Mouse (Mus musculus) liver, adult 2 months (tissue): ENCODE results near the gene Auts2. TPM values are rescaled to one million over a fixed set of nuclear protein-coding genes. Genes with fewer than 3 reads are reported as not detected.

Experiments used
- DNase-seq: peaks from one replicate; pipeline ENCODE4 v3.0.0-alpha.2; 2011; ENCODE audit warnings: low read depth, low spot score; ENCODE audit errors: extremely low read depth
- H3K27ac ChIP-seq: fragments of 200-500 bp; replicated peaks from 2 replicates; pipeline ENCODE4 v1.5.1; 2012; ENCODE audit warnings: low read depth, mild to moderate bottlenecking, control low read depth, inconsistent platforms, low read length; ENCODE audit not compliant: insufficient read depth
- H3K27me3 ChIP-seq: fragments of 200-500 bp; 2 replicates; pipeline ENCODE4 v1.6.1; 2012; ENCODE audit warnings: mild to moderate bottlenecking, moderate library complexity, low read length, inconsistent platforms; ENCODE audit not compliant: control insufficient read depth, insufficient read depth
- H3K36me3 ChIP-seq: fragments of 200-500 bp; 2 replicates; pipeline ENCODE4 v1.6.1; 2012; ENCODE audit warnings: low read length, inconsistent platforms; ENCODE audit not compliant: control insufficient read depth, insufficient read depth
- H3K4me1 ChIP-seq: fragments of 200-500 bp; 2 replicates; pipeline ENCODE4 v1.6.1; 2011; ENCODE audit warnings: low read length; ENCODE audit not compliant: control insufficient read depth, insufficient read depth
- H3K4me3 ChIP-seq: fragments of 200-500 bp; 2 replicates; pipeline ENCODE4 v1.5.1; 2011; ENCODE audit warnings: low read depth, mild to moderate bottlenecking, control low read depth, low read length, moderate library complexity; ENCODE audit not compliant: insufficient read depth
- H3K79me2 ChIP-seq: fragments of 200-500 bp; 2 replicates; pipeline ENCODE4 v1.6.1; 2012; ENCODE audit warnings: inconsistent platforms, mild to moderate bottlenecking, low read length, moderate library complexity; ENCODE audit not compliant: control insufficient read depth, insufficient read depth
- H3K9ac ChIP-seq: fragments of 200-500 bp; 2 replicates; pipeline ENCODE4 v1.6.1; 2012; ENCODE audit warnings: low read depth, mild to moderate bottlenecking, control low read depth, inconsistent platforms, low read length
- CTCF ChIP-seq: fragments of 200-500 bp; IDR thresholded peaks from 2 replicates; pipeline ENCODE4 v1.5.1; 2011; ENCODE audit warnings: low read depth, low read length, control low read depth
- POLR2A ChIP-seq: fragments of 200-500 bp; IDR thresholded peaks from 2 replicates; pipeline ENCODE4 v1.6.1; 2011; ENCODE audit warnings: low read length, control low read depth; ENCODE audit not compliant: insufficient read depth; ENCODE audit errors: extremely low read depth
- WGBS: fragments of 180-500 bp; shearing (Covaris S2); methylation state at CpG from one replicate; pipeline ENCODE4 v1.1.7; 2018; 5-methylcytosine and 5-hydroxymethylcytosine counted together
- polyA plus RNA-seq: library from polyadenylated mRNA; depleted of rRNA; stranded (reverse); fragments of >200 nt; gene quantifications from 2 replicates; pipeline ENCODE4 v1.2.3, GENCODE M21; 2012
- total RNA-seq: library from RNA; depleted of rRNA; stranded (reverse); fragments of >200 nt; gene quantifications from 2 replicates; pipeline ENCODE4 v1.2.3, GENCODE M21; 2014

Gene Auts2
- total and polyA plus RNA-seq, 2 experiments, result 0.37 to 0.51 TPM

DNA sequence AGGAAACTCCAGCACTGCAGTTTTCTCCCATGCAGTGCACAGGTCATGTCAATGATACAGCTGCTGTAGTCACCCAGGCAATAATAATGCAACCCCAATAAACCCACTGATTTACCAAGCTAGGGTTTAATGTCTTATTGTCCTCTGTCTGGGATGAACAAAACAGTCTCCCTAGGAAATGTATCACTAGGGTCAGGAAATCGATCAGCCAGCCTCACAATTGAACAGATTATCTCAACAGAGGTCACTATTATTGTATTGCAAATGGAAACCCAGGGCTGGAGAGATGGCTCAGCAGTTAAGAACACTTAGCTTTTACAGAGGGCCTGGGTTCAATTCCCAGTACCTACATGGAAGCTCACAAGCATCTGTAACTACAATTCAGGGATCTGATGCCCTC, 65.6 kb downstream of the Auts2 start:
- DNase-seq, result no peak
- no peaks in the 10 kb centered on the region for H3K36me3 ChIP-seq
- H3K9ac ChIP-seq, result no peak overlapping the region
- H3K27me3 ChIP-seq, result no peaks in the 10 kb centered on the region; the same call in 1 of the 2 replicates
- no peaks in the 10 kb centered on the region for H3K4me1 ChIP-seq
- no peak overlapping the region for H3K4me3 ChIP-seq
- H3K27ac ChIP-seq, result no peak overlapping the region
- H3K79me2 ChIP-seq, result no peaks in the 10 kb centered on the region
- WGBS, result 74% methylated on average over 1 of the region's 1 CpGs
- TF ChIP-seq POLR2A, result no peak
- TF ChIP-seq CTCF, result no peak

DNA sequence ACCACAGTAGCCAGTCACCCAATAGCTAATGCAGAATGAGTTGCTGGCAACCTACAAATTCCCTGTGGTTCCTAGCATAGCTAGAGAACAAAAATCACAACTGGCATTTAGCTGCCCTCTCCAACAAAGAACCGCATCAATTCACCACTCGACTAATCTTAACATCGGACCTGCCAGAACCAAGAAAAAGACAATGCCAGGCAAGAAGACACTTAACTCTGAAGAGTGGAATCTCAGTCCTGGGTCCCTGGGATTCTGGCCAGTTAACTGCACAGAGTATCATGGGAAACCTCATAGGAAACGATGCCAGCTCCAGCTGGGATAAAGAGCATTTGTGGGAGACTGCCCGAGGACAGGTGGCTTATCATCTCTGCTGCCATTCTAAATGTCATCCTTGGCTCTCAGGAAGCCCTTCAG, 70.2 kb downstream of the Auts2 start:
- Histone ChIP-seq H3K79me2 (no peaks in the 10 kb centered on the region), H3K9ac (no peak overlapping the region), H3K27me3 (0 out of 2 replicates have a peak, but pooled peaks cover 6% of the 10 kb centered on the region), H3K4me1 (no peaks in the 10 kb centered on the region), H3K36me3 (no peaks in the 10 kb centered on the region), H3K27ac (no peak overlapping the region), H3K4me3 (no peak overlapping the region)
- 85% methylated on average over 5 of the region's 5 CpGs for WGBS
- TF ChIP-seq POLR2A, result no peak
- no peak for TF ChIP-seq CTCF
- DNase-seq, result no peak

DNA sequence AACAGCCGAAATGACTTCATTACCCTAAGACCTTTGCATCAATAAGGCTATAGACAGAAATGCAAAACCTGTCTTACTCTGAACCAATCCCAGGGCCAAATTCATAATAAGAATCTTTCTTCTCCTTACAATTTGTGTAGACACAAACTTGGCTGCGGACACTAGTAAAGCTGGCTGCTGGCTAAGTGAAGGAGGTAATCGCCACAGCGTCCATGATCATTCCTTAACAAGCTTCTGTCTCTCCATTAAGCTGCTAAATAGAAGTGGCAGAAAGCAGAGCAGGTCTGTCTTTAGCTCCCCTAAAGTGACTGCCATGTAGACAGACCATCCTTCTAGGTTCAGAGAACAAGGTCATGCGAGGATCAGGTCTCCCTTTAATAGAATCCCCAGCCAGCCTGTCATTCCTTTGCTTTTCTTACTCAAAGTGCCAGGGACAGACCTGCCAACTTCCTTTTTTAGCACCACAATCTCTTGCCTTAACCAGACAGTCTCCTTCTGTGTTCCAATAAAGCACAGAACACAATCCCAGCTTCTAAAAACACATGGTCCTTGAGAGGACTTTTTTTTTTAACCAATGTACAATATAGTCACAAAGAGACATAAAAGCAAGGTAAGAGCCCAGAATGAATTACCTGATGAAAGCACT, 70.8 kb downstream of the Auts2 start:
- Histone ChIP-seq H3K27ac (no peak overlapping the region), H3K27me3 (0 out of 2 replicates have a peak, but pooled peaks cover 6% of the 10 kb centered on the region), H3K9ac (no peak overlapping the region), H3K4me1 (no peaks in the 10 kb centered on the region), H3K4me3 (no peak overlapping the region), H3K79me2 (no peaks in the 10 kb centered on the region), H3K36me3 (no peaks in the 10 kb centered on the region)
- no peak for TF ChIP-seq CTCF
- 85% methylated on average over 5 of the region's 5 CpGs for WGBS
- DNase-seq, result no peak

DNA sequence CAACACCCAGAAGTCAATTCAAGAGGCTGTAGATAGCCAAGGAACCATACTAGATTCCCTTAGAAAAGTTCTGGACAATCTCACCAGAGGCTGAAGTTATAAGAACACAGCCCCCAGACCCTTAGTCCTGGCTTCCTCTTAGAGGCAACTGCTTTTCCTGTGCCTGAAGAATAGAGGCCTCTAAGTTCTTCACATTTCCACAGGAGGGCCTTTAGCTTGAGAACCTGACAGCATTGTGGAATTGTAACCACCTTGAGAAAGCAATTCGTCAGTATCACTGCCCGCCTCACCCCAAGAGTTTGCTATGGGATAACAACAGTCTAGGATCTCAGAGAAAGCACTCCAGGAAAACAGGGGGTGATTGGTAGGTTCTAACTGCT, 75.8 kb downstream of the Auts2 start:
- WGBS, result 98% methylated on average over 2 of the region's 2 CpGs
- no peak for DNase-seq

DNA sequence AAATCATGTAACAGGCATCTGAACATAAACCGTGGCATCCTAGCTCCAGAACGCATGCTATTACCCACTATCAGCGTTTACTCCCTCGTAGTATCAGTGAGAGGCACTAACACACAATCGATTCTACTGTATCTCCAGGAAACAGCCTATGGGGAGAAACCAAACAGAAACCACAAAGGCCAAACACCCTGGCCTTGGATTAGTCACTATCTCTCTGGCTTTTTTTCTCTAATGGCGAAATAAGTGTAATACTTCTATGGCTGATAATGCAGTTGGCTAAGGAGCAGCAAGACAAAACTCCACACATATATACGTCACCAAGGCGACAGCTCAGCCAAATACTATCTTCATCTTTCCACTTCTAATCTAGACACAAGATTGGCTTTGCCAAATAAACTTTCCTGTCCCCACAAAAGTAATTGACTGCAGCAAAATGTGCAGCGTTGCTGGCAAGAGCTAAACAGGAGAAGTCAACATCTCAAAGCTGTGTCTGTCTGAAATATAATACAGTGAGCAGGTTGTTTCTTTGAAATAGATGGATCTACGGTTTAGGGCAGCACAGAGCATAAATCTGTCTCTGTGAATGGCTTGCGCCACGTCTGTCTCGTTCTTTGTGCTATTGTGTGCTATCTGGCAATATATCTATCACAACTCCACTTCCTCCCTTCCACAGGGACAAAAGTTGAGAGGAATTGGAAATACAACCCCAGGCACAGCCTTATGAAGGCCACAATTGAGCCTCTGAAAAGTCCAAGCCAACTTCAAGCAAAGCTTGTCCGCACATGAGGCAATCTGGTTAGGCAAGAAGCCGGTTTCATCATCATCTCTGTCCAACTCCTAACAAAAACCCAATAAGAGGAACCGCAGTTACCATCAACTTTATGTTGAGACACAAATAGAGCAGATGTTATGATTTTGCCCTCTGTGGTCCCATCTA, 76.4 kb downstream of the Auts2 start:
- DNase-seq, result peak; percentile 34
- 44% methylated on average over 16 of the region's 16 CpGs for WGBS
- Histone ChIP-seq H3K4me3 (no peak overlapping the region), H3K9ac (no peak overlapping the region), H3K27ac (no peak overlapping the region), H3K79me2 (no peaks in the 10 kb centered on the region), H3K4me1 (no peaks in the 10 kb centered on the region), H3K36me3 (no peaks in the 10 kb centered on the region), H3K27me3 (0 out of 2 replicates have a peak, but pooled peaks cover 7% of the 10 kb centered on the region)
- TF ChIP-seq POLR2A, result no peak
- TF ChIP-seq CTCF, result no peak

More for the DNA sequence above, 75.8 kb downstream of the Auts2 start:
- Histone ChIP-seq H3K4me3 (no peak overlapping the region), H3K79me2 (no peaks in the 10 kb centered on the region), H3K9ac (no peak overlapping the region), H3K27ac (no peak overlapping the region), H3K4me1 (no peaks in the 10 kb centered on the region), H3K27me3 (0 out of 2 replicates have a peak, but pooled peaks cover 9% of the 10 kb centered on the region), H3K36me3 (no peaks in the 10 kb centered on the region)
- no peak for TF ChIP-seq CTCF
- no peak for TF ChIP-seq POLR2A

DNA sequence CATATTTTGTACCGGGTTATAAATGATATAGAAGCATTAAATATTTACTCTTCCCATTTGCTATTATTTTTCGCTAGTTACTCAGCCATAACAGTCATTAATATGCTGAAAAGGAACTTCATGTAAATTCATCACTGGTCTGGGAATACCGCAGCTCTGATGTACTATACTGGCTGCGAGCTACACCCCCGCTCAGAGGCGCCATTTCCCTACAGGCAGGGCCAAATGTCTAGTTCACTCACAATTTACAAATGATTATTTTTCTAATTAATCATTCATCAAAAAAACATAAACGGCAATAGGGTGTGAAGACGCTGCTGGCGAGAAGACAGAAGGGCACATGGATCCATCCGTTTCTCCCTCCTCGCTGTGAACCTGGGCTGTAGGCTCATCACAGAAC, 80.6 kb downstream of the Auts2 start:
- Histone ChIP-seq H3K36me3 (no peaks in the 10 kb centered on the region), H3K27ac (no peak overlapping the region), H3K27me3 (0 out of 2 replicates have a peak, but pooled peaks cover 3% of the 10 kb centered on the region), H3K4me1 (no peaks in the 10 kb centered on the region), H3K4me3 (no peak overlapping the region), H3K79me2 (no peaks in the 10 kb centered on the region), H3K9ac (no peak overlapping the region)
- TF ChIP-seq POLR2A (no peak), CTCF (no peak)
- no peak for DNase-seq
- 98% methylated on average over 11 of the region's 11 CpGs for WGBS
